Mouse (Mus musculus) bone marrow macrophage, adult 2 months (primary cell): ENCODE results near the gene 2410002F23Rik.

Experiments
- CTCF ChIP-seq: IDR thresholded peaks from 2 replicates; pipeline ENCODE4 v1.5.1; 2012; ENCODE audit warnings: low read depth, mild to moderate bottlenecking, low read length, moderate library complexity
- POLR2A ChIP-seq: IDR thresholded peaks from 2 replicates; pipeline ENCODE4 v1.6.1; 2012; ENCODE audit warnings: mild to moderate bottlenecking, low read depth, low read length, borderline replicate concordance

DNA sequence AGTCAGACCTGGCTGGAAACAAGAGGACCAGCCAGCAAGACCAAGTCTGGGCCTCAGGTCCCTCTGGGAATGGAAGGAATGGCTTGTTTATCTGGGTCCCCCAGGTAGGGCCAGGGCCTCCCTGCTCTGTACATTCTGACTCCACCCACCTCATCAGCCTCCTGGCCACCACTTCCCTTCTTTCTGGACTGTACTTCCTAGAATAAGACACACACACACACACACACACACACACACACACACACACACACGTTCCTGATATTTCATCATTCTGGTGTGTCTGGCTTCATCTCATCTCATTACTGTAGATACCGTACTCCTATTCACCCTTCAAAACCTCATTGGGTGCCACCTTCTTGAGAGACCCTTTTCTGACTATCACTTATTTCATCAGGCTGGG is 22.9 kb downstream of the 2410002F23Rik start:
- TF ChIP-seq POLR2A, result no peak
- no peak for TF ChIP-seq CTCF
